Mouse (Mus musculus): ENCODE results near the gene Ndufb8. TPM values are rescaled to one million over a fixed set of nuclear protein-coding genes. Genes with fewer than 3 reads are reported as not detected.

The Ndufb8 gene
- total RNA-seq, 2 experiments from 2014 or later: 379 to 385 TPM

Other genes with a start within 250 kb of the Ndufb8 start
- 1 to 10 TPM; 2.2 to 2.4 TPM for gene Scd4, start 222.3 kb downstream of the Ndufb8 start, total RNA-seq (2021)
- gene Scd1, start 147.6 kb downstream of the Ndufb8 start, total RNA-seq (2021): 100 to 1,000 TPM; 150 to 156 TPM
- not detected for gene Wnt8b, start 62.0 kb downstream of the Ndufb8 start, total RNA-seq (2021)
- under 1 TPM; 0.27 to 0.28 TPM for gene Sec31b, start 9.6 kb downstream of the Ndufb8 start, total RNA-seq (2021)
- gene Gm20538, start 2.6 kb downstream of the Ndufb8 start, total RNA-seq (2021): not detected
- 10 to 100 TPM; 30.3 to 34.3 TPM for gene Hif1an, start 7.4 kb upstream of the Ndufb8 start, total RNA-seq (2021)
- under 1 TPM; 0.48 to 0.50 TPM for gene Pax2, start 200.6 kb upstream of the Ndufb8 start, total RNA-seq (2021)